Mouse (Mus musculus): ENCODE measurements around the gene AI464131. TPM values are rescaled to one million over a fixed set of nuclear protein-coding genes. Genes with fewer than 3 reads are reported as not detected.

AI464131 gene
- polyA plus RNA-seq, 1 experiment = 2.2 TPM

- Histone ChIP-seq H3K36me3 (ENCODE audit: control insufficient read depth, insufficient read depth, low read length) (no peaks in the 10 kb centered on the region), H3K4me1 (ENCODE audit: control insufficient read depth, insufficient read depth, insufficient read length) (no peaks in the 10 kb centered on the region), H3K27ac (ENCODE audit: insufficient read depth, low read length) (no peak overlapping the region), H3K4me3 (ENCODE audit: extremely low read depth, insufficient read depth, insufficient read length) (no peak overlapping the region), H3K27me3 (ENCODE audit: control insufficient read depth, insufficient read depth, low read length) (no peaks in the 10 kb centered on the region)
- no peak for DNase-seq (ENCODE audit: low read depth in 1 of 2, low spot score in 2 of 2)
- TF ChIP-seq CTCF (IDR thresholded peaks at IDR 0.05; ENCODE audit: extremely low read depth, insufficient read depth, insufficient read length, insufficient replicate concordance) (no peak), POLR2A (IDR thresholded peaks at IDR 0.05; ENCODE audit: low read depth, low read length) (no peak)
- WGBS = 79% methylated on average over 8 of the region's 8 CpGs
Measured at GRCm38 (mm10) chr4:41527996-41528395, 25.1 kb upstream of the AI464131 start.

GRCm38 (mm10) chr4:41527076-41527475 is 24.2 kb upstream of the AI464131 start:
- no peaks in the 10 kb centered on the region for H3K36me3 ChIP-seq (ENCODE audit: control insufficient read depth, insufficient read depth, low read length)
- 83% methylated on average over 13 of the region's 13 CpGs for WGBS

GRCm38 (mm10) chr4:41526553-41526952 is 23.7 kb upstream of the AI464131 start:
- no peak overlapping the region for H3K4me3 ChIP-seq (ENCODE audit: extremely low read depth, insufficient read depth, insufficient read length)
- no peak for TF ChIP-seq CTCF (IDR thresholded peaks at IDR 0.05; ENCODE audit: extremely low read depth, insufficient read depth, insufficient read length, insufficient replicate concordance)
- no peak for TF ChIP-seq POLR2A (IDR thresholded peaks at IDR 0.05; ENCODE audit: low read depth, low read length)
- H3K27me3 ChIP-seq (ENCODE audit: control insufficient read depth, insufficient read depth, low read length) = no peaks in the 10 kb centered on the region
- no peaks in the 10 kb centered on the region for H3K4me1 ChIP-seq (ENCODE audit: control insufficient read depth, insufficient read depth, insufficient read length)
- DNase-seq (ENCODE audit: low read depth in 1 of 2, low spot score in 2 of 2) = no peak
- no peak overlapping the region for H3K27ac ChIP-seq (ENCODE audit: insufficient read depth, low read length)
- WGBS = 86% methylated on average over 7 of the region's 7 CpGs
- no peaks in the 10 kb centered on the region for H3K36me3 ChIP-seq (ENCODE audit: control insufficient read depth, insufficient read depth, low read length)

More at GRCm38 (mm10) chr4:41527076-41527475, 24.2 kb upstream of the AI464131 start:
- TF ChIP-seq POLR2A (IDR thresholded peaks at IDR 0.05; ENCODE audit: low read depth, low read length) = no peak
- no peak for TF ChIP-seq CTCF (IDR thresholded peaks at IDR 0.05; ENCODE audit: extremely low read depth, insufficient read depth, insufficient read length, insufficient replicate concordance)
- Histone ChIP-seq H3K4me3 (ENCODE audit: extremely low read depth, insufficient read depth, insufficient read length) (no peak overlapping the region), H3K4me1 (ENCODE audit: control insufficient read depth, insufficient read depth, insufficient read length) (no peaks in the 10 kb centered on the region), H3K27me3 (ENCODE audit: control insufficient read depth, insufficient read depth, low read length) (no peaks in the 10 kb centered on the region), H3K27ac (ENCODE audit: insufficient read depth, low read length) (no peak overlapping the region)
- DNase-seq (ENCODE audit: low read depth in 1 of 2, low spot score in 2 of 2) = no peak

- 81% methylated on average over 9 of the region's 9 CpGs for WGBS
Measured at GRCm38 (mm10) chr4:41524829-41525228, 22.0 kb upstream of the AI464131 start.

GRCm38 (mm10) chr4:41523839-41524238 is 21.0 kb upstream of the AI464131 start:
- no peak overlapping the region for H3K4me3 ChIP-seq (ENCODE audit: extremely low read depth, insufficient read depth, insufficient read length)
- WGBS = 90% methylated on average over 7 of the region's 7 CpGs
- no peaks in the 10 kb centered on the region for H3K27me3 ChIP-seq (ENCODE audit: control insufficient read depth, insufficient read depth, low read length)
- no peak overlapping the region for H3K27ac ChIP-seq (ENCODE audit: insufficient read depth, low read length)
- no peaks in the 10 kb centered on the region for H3K4me1 ChIP-seq (ENCODE audit: control insufficient read depth, insufficient read depth, insufficient read length)
- H3K36me3 ChIP-seq (ENCODE audit: control insufficient read depth, insufficient read depth, low read length) = peaks cover 2% of the 10 kb centered on the region; the same call in 1 of the 2 replicates
- DNase-seq (ENCODE audit: low read depth in 1 of 2, low spot score in 2 of 2) = no peak
- TF ChIP-seq CTCF (IDR thresholded peaks at IDR 0.05; ENCODE audit: extremely low read depth, insufficient read depth, insufficient read length, insufficient replicate concordance) (no peak), POLR2A (IDR thresholded peaks at IDR 0.05; ENCODE audit: low read depth, low read length) (no peak)

More at GRCm38 (mm10) chr4:41524829-41525228, 22.0 kb upstream of the AI464131 start:
- Histone ChIP-seq H3K27me3 (ENCODE audit: control insufficient read depth, insufficient read depth, low read length) (no peaks in the 10 kb centered on the region), H3K4me3 (ENCODE audit: extremely low read depth, insufficient read depth, insufficient read length) (no peak overlapping the region), H3K4me1 (ENCODE audit: control insufficient read depth, insufficient read depth, insufficient read length) (no peaks in the 10 kb centered on the region), H3K36me3 (ENCODE audit: control insufficient read depth, insufficient read depth, low read length) (peaks cover under 1% of the 10 kb centered on the region; the same call in 1 of the 2 replicates), H3K27ac (ENCODE audit: insufficient read depth, low read length) (no peak overlapping the region)
- no peak for DNase-seq (ENCODE audit: low read depth in 1 of 2, low spot score in 2 of 2)
- TF ChIP-seq CTCF (IDR thresholded peaks at IDR 0.05; ENCODE audit: extremely low read depth, insufficient read depth, insufficient read length, insufficient replicate concordance) = no peak
- TF ChIP-seq POLR2A (IDR thresholded peaks at IDR 0.05; ENCODE audit: low read depth, low read length) = no peak

GRCm38 (mm10) chr4:41522788-41523187 is 19.9 kb upstream of the AI464131 start:
- 71% methylated on average over 5 of the region's 5 CpGs for WGBS
- no peaks in the 10 kb centered on the region for H3K27me3 ChIP-seq (ENCODE audit: control insufficient read depth, insufficient read depth, low read length)
- TF ChIP-seq CTCF (IDR thresholded peaks at IDR 0.05; ENCODE audit: extremely low read depth, insufficient read depth, insufficient read length, insufficient replicate concordance) (no peak), POLR2A (IDR thresholded peaks at IDR 0.05; ENCODE audit: low read depth, low read length) (no peak)
- no peaks in the 10 kb centered on the region for H3K4me1 ChIP-seq (ENCODE audit: control insufficient read depth, insufficient read depth, insufficient read length)
- no peak for DNase-seq (ENCODE audit: low read depth in 1 of 2, low spot score in 2 of 2)
- H3K27ac ChIP-seq (ENCODE audit: insufficient read depth, low read length) = no peak overlapping the region
- H3K4me3 ChIP-seq (ENCODE audit: extremely low read depth, insufficient read depth, insufficient read length) = no peak overlapping the region
- H3K36me3 ChIP-seq (ENCODE audit: control insufficient read depth, insufficient read depth, low read length) = peaks cover 2% of the 10 kb centered on the region; the same call in 1 of the 2 replicates

- Histone ChIP-seq H3K27ac (ENCODE audit: insufficient read depth, low read length) (no peak overlapping the region), H3K4me3 (ENCODE audit: extremely low read depth, insufficient read depth, insufficient read length) (no peak overlapping the region), H3K36me3 (ENCODE audit: control insufficient read depth, insufficient read depth, low read length) (peaks cover 2% of the 10 kb centered on the region; the same call in 1 of the 2 replicates), H3K4me1 (ENCODE audit: control insufficient read depth, insufficient read depth, insufficient read length) (no peaks in the 10 kb centered on the region), H3K27me3 (ENCODE audit: control insufficient read depth, insufficient read depth, low read length) (no peaks in the 10 kb centered on the region)
- DNase-seq (ENCODE audit: low read depth in 1 of 2, low spot score in 2 of 2) = no peak
- 96% methylated on average over 6 of the region's 6 CpGs for whole genome bisulfite sequencing
- no peak for TF ChIP-seq CTCF (IDR thresholded peaks at IDR 0.05; ENCODE audit: extremely low read depth, insufficient read depth, insufficient read length, insufficient replicate concordance)
- TF ChIP-seq POLR2A (IDR thresholded peaks at IDR 0.05; ENCODE audit: low read depth, low read length) = no peak
Measured at GRCm38 (mm10) chr4:41522136-41522535, 19.3 kb upstream of the AI464131 start.

Data from spleen, adult 2 months (tissue).